Mouse (Mus musculus) forebrain, embryonic 11.5 days (tissue): ENCODE data around the gene Kank1. TPM values are rescaled to one million over a fixed set of nuclear protein-coding genes. Genes with fewer than 3 reads are reported as not detected.
A peak's percentile ranks its signal among the peaks of the same experiment; 100 is the strongest.

ENCODE experiments used
- ATAC-seq: fragments of 200-750 bp; cut with Nextera tagmentation; replicated peaks from 2 replicates; pipeline ENCODE4 v1.8.0; 2017; ENCODE audit warnings: moderate TSS enrichment; ENCODE audit not compliant: low FRiP score
- DNase-seq: peaks from one replicate; pipeline ENCODE4 v3.0.0-alpha.2; 2017; ENCODE audit warnings: low spot score
- H3K27ac ChIP-seq: fragments of 300-500 bp; sonication (generic); 2 replicates; pipeline ENCODE4 v1.5.1; 2014; ENCODE audit warnings: low read depth, low read length
- H3K27me3 ChIP-seq: fragments of 300-500 bp; sonication (generic); 2 replicates; pipeline ENCODE4 v1.6.1; 2014; ENCODE audit warnings: mild to moderate bottlenecking, low read length, mixed read lengths; ENCODE audit not compliant: control insufficient read depth, insufficient read depth
- H3K36me3 ChIP-seq: fragments of 300-500 bp; sonication (generic); 2 replicates; pipeline ENCODE4 v1.6.1; 2014; ENCODE audit warnings: mild to moderate bottlenecking, low read length, moderate library complexity, mixed read lengths; ENCODE audit not compliant: control insufficient read depth, insufficient read depth
- H3K4me1 ChIP-seq: fragments of 300-500 bp; sonication (generic); replicated peaks from 2 replicates; pipeline ENCODE4 v1.6.1; 2014; ENCODE audit warnings: low read length, mixed read lengths; ENCODE audit not compliant: control insufficient read depth, insufficient read depth
- H3K4me2 ChIP-seq: fragments of 300-500 bp; sonication (generic); 2 replicates; pipeline ENCODE4 v1.6.1; 2014; ENCODE audit warnings: low read depth, mild to moderate bottlenecking, low read length, moderate library complexity, mixed read lengths; ENCODE audit not compliant: severe bottlenecking
- H3K4me3 ChIP-seq: fragments of 300-500 bp; sonication (generic); 2 replicates; pipeline ENCODE4 v1.5.1; 2014; ENCODE audit warnings: low read depth, low read length
- H3K9ac ChIP-seq: fragments of 300-500 bp; sonication (generic); 2 replicates; pipeline ENCODE4 v1.6.1; 2014; ENCODE audit warnings: low read length
- H3K9me3 ChIP-seq: fragments of 300-500 bp; sonication (generic); 2 replicates; pipeline ENCODE4 v1.6.1; 2016; ENCODE audit warnings: low read length, mixed read lengths; ENCODE audit not compliant: control insufficient read depth
- WGBS: fragments of 180-500 bp; shearing (Covaris S2); extraction: QIAGEN DNeasy Blood & Tissue Kit; methylation state at CpG from one replicate; pipeline ENCODE4 v1.1.7; 2014; 5-methylcytosine and 5-hydroxymethylcytosine counted together
- polyA plus RNA-seq: library from polyadenylated mRNA; unstranded; fragments of >200 nt; fragmentation: Nextera tagmentation; extraction: Ambion mirVana; gene quantifications from 2 replicates; pipeline ENCODE4 v1.2.1, GENCODE M21; 2014

Gene Kank1
- polyA plus RNA-seq, 1 experiment from 2014 or later = 15.3 TPM

DNA sequence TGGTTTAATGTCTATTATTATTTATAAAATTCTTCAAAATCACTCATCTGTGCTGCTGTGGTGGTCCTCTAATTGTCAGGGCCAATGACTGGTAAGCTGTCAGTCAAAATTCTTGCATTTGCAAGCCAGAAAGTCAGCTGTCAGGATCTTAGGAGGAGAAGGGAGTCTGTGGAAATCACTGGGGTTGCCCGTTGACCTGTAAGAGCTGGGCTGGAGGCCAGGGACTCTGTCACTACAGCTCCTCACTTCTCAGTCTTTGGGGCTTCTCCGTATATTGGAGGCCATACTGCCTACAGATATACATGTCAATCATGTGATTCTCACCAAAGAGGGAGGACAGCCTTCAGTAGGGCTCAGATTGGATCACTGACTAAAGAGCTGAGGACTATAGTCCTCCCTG is 16.2 kb upstream of the Kank1 start:
- Histone ChIP-seq H3K4me2 (no peak overlapping the region), H3K27me3 (no peaks in the 10 kb centered on the region), H3K9me3 (no peaks in the 10 kb centered on the region), H3K4me1 (no peaks in the 10 kb centered on the region), H3K9ac (no peak overlapping the region), H3K36me3 (no peaks in the 10 kb centered on the region), H3K4me3 (no peak overlapping the region), H3K27ac (no peak overlapping the region)
- DNase-seq = no peak
- WGBS = 94% methylated on average over 2 of the region's 2 CpGs
- no peak for ATAC-seq

DNA sequence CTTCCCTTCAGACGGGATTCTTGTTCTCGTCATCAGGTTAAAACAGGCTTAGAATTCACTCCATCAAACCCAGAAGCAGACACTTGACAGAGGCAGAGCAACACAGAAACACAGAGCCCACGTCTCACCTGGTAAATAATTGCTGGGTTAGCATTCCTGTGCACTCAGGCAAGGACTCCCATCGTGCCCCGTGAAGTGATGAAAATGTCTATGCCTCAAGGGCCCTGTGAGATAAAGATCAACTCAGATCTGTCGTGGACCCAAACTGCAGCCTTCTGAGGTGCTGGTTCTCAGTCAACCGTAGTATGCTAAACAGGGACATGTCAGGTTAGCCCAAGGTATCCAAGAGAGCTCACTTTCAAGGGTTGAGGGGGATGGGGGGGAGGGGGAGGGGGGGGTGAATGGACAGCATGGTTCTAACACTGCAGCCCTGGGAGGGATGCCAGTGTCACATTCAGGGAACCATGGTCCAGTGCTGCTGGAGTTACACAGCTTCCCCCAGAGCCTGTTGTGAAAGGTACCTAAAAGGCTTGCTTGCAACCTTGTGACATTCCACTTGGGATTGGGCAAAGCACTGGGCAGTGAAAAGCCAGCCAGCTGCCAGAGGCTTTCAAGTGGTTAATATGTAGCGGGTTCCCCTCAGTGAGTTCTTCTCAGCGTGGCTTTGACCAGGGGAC is 14.7 kb upstream of the Kank1 start:
- Histone ChIP-seq H3K4me2 (no peak overlapping the region), H3K27me3 (no peaks in the 10 kb centered on the region), H3K9me3 (no peaks in the 10 kb centered on the region), H3K4me1 (no peaks in the 10 kb centered on the region), H3K9ac (no peak overlapping the region), H3K27ac (no peak overlapping the region), H3K36me3 (no peaks in the 10 kb centered on the region), H3K4me3 (no peak overlapping the region)
- 71% methylated on average over 9 of the region's 9 CpGs for WGBS
- DNase-seq = no peak
- no peak for ATAC-seq

DNA sequence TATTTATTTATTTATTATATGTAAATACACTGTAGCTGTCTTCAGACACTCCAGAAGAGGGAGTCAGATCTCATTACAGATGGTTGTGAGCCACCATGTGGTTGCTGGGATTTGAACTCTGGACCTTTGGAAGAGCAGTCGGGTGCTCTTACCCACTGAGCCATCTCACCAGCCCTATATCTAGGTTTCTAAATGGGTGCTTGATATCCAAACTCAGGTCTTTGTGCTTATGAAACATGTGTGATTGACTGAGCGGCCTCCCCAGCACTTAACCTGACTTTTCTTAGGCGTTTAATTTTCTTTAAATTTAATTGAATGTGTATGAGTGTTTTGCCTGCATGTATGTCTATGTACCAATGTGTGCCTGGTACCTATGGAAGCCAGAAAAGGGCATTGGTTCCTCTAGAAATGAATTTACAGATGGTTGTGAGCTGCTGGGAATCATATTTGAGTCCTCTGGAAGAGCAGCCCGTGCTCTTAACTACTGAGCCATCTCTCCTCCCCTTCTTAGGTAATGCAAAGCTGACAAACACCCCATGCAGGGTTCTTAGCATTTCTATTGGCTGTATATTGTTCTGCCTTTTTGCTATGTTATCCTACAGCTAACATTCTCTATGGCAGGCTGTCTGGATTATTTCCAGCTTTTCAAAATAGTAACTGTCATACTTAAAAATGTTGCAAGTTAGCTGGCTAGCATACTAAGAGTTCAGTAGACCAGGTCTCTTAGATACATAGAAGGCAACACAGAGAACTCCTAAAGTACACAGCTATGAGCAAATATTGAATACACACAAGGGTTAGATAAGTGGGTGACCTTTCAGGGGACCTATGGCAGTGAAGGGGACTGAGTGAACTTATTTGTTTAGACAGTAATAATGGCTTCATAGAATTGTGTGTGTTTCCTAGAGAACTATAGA is 6.5 kb upstream of the Kank1 start:
- no peaks in the 10 kb centered on the region for H3K9me3 ChIP-seq
- H3K4me3 ChIP-seq = no peak overlapping the region
- no peak overlapping the region for H3K27ac ChIP-seq
- H3K27me3 ChIP-seq = no peaks in the 10 kb centered on the region
- H3K4me1 ChIP-seq = no peaks in the 10 kb centered on the region
- DNase-seq (no peak), ATAC-seq (no peak)
- no peak overlapping the region for H3K4me2 ChIP-seq
- H3K9ac ChIP-seq = no peak overlapping the region
- no peaks in the 10 kb centered on the region for H3K36me3 ChIP-seq
- 77% methylated on average over 4 of the region's 4 CpGs for WGBS

DNA sequence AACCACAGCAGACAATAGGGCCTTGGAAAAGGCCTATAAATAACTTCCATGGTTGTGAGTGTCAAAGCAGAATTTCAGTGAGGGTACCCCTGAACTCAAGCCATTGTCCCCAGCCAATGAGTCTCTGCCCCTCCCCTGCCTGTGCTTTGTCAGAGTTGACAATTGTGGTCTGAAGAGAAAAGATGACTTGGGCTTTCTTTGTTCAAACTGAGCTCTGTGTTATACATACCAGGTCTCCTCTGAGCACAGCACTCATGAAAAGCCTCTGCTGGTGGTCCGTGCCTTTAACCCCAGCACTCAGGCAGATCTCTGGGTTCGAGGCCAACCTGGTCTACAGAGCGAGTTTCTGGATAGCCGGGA is 5.8 kb upstream of the Kank1 start:
- no peak overlapping the region for H3K9ac ChIP-seq
- WGBS = 57% methylated on average over 4 of the region's 4 CpGs
- no peaks in the 10 kb centered on the region for H3K36me3 ChIP-seq
- ATAC-seq = no peak
- H3K27ac ChIP-seq = no peak overlapping the region
- H3K9me3 ChIP-seq = no peaks in the 10 kb centered on the region
- DNase-seq = no peak
- peaks cover under 1% of the 10 kb centered on the region for H3K27me3 ChIP-seq
- no peaks in the 10 kb centered on the region for H3K4me1 ChIP-seq
- no peak overlapping the region for H3K4me3 ChIP-seq
- no peak overlapping the region for H3K4me2 ChIP-seq

DNA sequence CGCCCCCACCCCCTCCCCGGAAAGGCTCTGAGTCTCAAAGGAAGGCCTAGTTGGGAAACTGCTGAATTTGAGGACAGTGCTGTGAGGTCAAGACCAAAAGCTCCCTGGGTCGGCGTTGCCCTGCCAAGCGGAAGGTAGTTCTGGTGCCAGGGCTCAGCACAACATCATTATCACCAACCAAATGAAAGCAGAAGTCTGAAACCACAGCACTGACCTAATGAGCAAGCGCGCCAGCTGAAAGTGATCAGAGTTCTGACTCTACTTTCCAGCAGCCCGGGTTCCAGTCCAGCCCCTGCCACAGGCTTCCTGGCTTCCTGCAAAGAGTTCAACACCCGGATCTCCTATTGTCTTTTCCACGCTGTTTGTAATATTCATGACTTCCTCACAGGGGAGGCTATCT is 4.7 kb upstream of the Kank1 start:
- Histone ChIP-seq H3K4me3 (no peak overlapping the region), H3K4me2 (no peak overlapping the region), H3K9ac (no peak overlapping the region), H3K27ac (no peak overlapping the region), H3K27me3 (peaks cover 3% of the 10 kb centered on the region), H3K36me3 (no peaks in the 10 kb centered on the region), H3K9me3 (no peaks in the 10 kb centered on the region), H3K4me1 (no peaks in the 10 kb centered on the region; the same call in 1 of the 2 replicates)
- DNase-seq (no peak), ATAC-seq (no peak)
- WGBS = 69% methylated on average over 10 of the region's 10 CpGs

DNA sequence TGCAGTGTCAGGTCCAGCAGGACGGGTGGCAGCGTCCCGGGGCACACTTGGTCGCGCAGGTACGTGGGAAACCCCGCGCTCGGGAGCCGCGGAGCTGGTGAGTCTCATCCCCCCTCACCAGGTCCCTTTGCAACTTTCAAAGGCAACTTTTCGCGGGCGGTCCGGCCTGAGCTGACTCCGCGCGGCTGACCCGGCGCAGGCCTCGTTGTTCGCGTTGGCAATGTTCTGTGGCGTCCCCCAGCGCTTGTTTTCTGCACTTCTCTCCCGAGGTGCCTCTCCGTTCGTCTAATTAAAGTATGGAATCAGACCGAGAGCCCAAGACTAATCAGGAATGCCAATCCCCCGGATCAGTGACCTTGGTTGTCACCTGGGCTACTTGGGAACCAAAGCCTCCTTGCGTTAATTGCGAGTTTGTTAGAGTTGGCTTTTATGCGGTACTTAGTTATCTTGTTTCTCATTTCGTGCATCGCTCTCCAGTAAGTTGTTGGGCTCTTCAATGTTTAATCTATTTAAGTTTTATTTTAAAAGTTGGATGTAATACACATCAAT is 791 bp downstream of the Kank1 start:
- under 1% methylated on average over 35 of the region's 35 CpGs for WGBS
- peak overlapping the region; percentile 66 for H3K4me3 ChIP-seq
- H3K4me1 ChIP-seq = no peaks in the 10 kb centered on the region; the same call in 1 of the 2 replicates
- DNase-seq (peak; percentile 79), ATAC-seq (no peak; the same call in 1 of the 2 replicates)
- peak overlapping the region; percentile 72 for H3K9ac ChIP-seq
- H3K4me2 ChIP-seq = peak overlapping the region; percentile 99
- H3K36me3 ChIP-seq = no peaks in the 10 kb centered on the region
- H3K27ac ChIP-seq = no peak overlapping the region
- H3K27me3 ChIP-seq = peaks cover 3% of the 10 kb centered on the region
- no peaks in the 10 kb centered on the region; the same call in 1 of the 2 replicates for H3K9me3 ChIP-seq

DNA sequence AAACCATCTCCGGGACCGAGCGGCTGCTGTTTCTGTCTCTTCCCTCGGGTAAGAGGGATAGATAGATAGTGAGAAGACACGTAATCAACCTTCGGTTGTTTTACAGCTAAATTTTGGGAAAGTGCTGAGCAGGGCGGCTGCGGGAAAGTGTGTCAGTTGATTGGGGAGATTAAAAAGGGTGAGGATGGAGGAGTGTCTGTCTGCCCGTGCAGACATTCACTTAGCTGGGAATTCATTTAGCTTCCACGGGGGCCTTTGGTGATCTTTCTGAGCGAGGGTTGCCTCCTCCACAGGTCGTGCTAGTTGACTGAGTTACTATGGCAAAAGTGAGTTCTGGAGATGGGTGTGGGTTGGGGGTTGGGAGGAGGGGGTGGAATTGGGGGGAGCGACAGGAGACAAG is 1.3 kb downstream of the Kank1 start:
- DNase-seq = peak; percentile 52
- no peak overlapping the region for H3K27ac ChIP-seq

DNA sequence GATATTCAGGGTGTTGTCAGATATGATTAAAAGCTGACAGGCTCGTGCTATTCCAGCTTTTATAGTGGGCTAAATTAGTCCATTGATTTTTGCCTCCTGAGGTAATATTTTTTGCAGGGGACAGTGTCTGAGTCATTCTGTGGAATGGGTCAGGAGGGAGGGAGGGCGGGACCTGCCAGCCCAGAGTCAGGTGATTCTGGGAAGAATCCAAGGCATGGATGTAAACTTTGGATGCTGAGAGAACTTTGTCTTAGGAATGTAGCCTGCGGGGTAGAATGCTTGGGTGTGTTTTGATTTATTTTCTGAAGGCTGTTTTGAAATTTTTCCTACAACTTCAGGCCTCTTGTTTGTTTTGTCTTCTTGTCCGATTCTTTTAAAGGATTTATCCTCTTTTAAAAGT is 6.8 kb downstream of the Kank1 start:
- Histone ChIP-seq H3K4me2 (no peak overlapping the region), H3K36me3 (no peaks in the 10 kb centered on the region), H3K9ac (no peak overlapping the region), H3K27me3 (no peaks in the 10 kb centered on the region), H3K4me1 (no peaks in the 10 kb centered on the region), H3K4me3 (no peak overlapping the region), H3K9me3 (no peaks in the 10 kb centered on the region; the same call in 1 of the 2 replicates), H3K27ac (no peak overlapping the region)
- ATAC-seq (no peak), DNase-seq (no peak)
- 85% methylated on average over 4 of the region's 4 CpGs for WGBS

More for the DNA sequence above, 1.3 kb downstream of the Kank1 start:
- no peaks in the 10 kb centered on the region; the same call in 1 of the 2 replicates for H3K9me3 ChIP-seq
- ATAC-seq = no peak
- peak overlapping the region; percentile 99 for H3K4me2 ChIP-seq
- 3% methylated on average over 13 of the region's 13 CpGs for WGBS
- peak overlapping the region; percentile 1; the same call in 1 of the 2 replicates for H3K9ac ChIP-seq
- peak overlapping the region; percentile 66 for H3K4me3 ChIP-seq
- H3K27me3 ChIP-seq = peaks cover 3% of the 10 kb centered on the region
- no peaks in the 10 kb centered on the region; the same call in 1 of the 2 replicates for H3K4me1 ChIP-seq
- H3K36me3 ChIP-seq = no peaks in the 10 kb centered on the region
